Mouse (Mus musculus): ENCODE measurements around the gene Coro2b.

Gene Coro2b

DNA sequence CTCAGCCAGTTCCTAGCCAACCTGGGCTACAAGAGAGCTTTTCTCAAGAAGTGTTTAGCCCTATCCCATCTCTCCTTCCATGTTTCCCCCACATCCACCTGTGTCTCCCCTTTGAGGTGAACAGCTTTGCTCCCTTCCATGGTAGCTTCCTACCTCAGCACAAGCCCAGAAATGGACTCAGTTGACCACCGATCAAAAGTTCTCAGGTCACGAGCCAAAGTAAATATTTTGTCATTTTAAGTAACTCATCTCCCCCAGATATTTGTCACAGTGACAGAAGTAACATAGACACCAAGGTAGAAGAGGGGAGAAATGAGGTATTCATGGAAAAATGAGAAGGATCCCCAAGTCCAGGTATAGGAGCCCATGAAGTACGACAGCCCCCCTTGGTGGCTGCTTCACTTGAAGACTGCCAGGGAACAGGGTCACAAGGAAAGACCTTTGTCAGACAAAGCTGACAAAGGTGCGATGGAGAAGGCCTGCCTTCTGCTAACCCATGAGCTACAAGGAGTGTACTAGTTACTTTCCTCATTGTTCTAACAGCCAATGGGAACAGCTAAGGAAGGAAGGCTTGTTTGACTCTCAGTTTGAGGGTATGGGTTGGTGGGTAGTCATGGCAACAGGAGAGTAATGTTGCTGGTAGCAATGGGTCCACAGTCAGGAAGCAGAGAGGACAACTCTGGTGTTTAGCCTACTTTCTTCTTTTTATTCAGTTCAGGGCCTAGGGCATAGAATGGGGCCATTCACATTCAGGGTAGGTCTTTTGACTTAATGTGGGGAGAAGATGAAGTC, 150.9 kb downstream of the Coro2b start:
- DNase-seq (ENCODE audit: low spot score) = no peak

DNA sequence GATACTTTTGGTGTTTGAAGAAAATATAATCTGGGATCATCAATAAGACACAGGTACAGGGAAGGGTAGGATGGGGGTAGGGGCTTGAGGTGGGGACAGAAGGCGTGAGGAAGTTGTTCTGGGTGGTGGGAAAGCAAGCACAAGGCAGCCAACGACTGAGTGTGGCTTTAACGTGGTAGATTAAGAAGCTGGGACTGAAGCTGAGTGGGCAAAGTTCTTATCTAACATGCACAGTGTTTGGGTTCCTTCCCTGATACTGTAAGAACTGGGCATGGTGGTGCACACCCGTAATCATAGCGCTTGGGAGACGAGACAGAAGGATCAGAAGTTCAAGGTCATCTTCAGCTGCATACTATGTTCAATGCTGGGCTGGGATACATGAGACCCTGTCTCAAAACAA, 151.8 kb downstream of the Coro2b start:
- no peak for DNase-seq (ENCODE audit: low spot score)

DNA sequence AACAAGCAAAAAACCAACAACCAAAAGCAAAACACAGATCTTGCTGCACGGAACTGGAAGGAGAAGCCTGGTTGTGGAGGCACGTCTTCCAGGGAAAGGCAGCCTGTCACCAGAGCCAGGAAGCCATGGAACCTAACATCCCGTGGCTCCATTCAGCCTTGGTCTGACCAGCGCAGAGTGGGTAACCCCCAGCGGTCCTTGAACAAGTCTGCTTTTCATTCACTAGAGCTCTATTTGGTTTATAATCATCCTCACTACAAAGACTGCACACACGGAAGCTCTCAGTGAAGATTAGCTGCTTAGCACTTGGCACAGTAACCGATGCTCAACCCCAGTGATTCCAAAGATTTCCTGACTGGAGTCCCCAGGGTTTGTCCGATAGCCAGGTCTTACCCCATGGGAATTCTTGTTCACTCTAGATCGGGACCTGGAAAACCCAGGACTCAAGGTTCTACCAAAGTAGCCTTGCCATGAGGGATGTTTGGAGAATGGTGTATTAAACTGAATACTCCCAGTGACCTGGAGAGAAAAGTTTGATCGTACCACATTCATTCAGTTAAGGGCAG, 154.2 kb downstream of the Coro2b start:
- DNase-seq (ENCODE audit: low spot score) = no peak

DNA sequence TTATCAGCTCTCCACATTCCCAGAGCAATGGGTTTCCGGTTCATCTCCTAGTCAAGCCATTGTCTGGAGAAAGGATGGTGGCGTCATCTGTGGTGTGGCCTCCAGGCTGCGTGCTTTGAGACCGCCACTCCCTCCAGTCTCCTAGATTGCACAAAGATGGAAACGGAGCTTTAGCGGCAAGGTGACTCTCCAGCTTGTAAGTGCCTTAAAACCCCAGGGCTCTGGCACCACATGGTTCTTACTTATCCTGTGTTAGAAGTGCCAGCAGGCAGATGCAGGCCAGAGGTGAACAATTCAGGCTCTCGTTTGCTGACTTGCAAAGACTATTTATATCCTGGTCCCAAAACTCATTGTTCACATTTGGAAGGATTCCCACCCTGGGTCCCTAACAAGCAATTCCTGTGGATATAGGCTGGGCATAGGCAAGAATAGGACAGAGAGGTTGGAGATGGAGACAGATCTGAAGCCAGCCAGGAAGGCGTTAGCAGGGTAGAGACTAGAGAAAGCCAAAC, 155.4 kb downstream of the Coro2b start:
- no peak for DNase-seq (ENCODE audit: low spot score)

DNA sequence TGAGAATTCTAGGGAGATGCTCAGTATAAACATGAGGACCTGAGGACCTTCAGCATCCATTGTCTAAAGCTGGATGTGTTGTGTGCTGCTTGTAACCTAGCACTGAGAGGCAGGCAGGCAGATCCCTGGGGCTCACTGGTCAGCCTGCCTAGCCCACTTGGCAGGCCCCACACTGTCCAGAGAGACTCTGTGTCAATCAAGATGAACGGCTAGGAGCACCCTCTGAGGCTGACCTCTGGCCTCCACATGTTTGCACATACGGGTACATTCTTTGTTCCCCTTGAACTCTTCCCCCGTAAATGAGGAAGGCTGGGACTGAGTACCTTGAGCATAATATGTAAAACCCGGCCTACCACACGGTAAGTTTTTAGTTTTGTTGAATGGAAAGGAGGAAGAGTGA, 156.5 kb downstream of the Coro2b start:
- no peak for DNase-seq (ENCODE audit: low spot score)

DNA sequence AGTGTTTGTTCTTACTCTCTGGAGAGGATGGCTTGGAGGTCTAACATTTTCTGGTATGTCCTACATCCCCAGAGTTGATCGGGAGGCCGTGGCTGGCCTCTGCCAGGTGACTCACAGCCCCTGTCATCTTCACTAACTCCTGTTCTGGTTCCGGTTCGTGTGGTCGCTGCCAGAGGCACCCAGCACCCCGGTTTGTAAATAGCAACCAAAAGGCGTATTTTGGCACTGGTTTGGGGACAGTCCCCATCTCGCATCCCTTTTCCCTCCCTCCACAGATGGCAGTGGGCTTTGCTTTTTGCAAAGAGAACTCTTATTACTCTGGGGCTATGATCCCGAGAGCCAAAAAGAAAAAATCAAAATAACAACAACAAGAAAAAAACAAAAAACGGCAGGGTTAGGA, 158.9 kb downstream of the Coro2b start:
- no peak for DNase-seq (ENCODE audit: low spot score)

DNA sequence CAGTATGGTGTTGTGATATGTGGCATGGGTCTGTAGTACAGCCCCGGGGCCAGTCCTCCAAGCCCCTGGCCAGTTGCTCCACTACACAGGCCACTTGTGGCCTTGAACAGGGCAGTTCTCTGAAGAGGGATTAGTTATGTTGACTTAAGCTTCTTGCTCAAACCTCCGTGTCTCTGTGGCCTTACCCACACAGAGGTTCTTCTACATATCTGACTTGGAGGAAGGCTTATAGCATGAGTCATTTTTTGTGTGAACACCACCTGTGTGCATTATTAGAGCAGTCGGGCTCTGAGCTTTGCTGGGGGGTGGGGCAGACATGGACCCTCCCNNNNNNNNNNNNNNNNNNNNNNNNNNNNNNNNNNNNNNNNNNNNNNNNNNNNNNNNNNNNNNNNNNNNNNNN, 162.6 kb downstream of the Coro2b start:
- no peak for DNase-seq (ENCODE audit: low spot score)

DNA sequence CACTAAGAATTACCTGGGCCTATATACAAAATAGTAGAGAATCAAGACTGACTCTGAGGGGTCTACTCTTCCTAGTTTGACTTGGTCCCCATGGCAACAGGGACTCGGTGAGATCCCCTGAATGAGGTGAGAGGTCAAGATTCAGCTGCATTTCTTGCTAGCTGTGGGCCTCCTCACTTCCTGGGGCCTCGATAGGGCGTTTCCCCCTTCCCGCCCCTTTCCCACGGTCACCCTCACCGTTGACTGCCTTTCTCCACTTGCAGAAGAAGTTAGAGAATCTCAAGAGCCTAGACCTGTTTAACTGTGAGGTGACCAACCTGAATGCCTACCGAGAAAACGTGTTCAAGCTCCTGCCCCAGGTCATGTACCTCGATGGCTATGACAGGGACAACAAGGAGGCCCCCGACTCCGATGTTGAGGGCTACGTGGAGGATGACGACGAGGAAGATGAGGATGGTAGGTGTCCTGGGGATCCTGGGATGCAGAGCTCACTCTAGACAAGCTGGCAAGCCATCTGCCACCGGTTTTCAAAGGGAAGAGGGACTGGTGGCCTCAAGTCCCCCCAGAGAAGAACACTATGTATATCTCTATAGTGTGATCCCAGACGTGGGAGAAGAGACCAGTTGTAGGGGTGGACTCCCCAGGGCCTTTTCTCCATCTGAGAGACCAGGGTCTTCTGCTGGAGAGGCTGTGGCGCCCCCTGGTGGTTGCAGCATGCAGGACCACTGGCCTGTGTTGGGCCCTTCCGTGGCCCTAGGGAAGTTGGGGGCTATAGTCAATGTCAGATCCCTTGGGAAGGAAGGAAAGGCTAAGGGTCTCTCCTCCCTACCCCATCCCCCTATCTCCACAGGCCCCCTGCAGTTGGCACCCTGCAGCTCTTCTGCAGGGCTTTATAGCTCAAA, 163.4 kb downstream of the Coro2b start:
- DNase-seq (ENCODE audit: low spot score) = peak; percentile 33

DNA sequence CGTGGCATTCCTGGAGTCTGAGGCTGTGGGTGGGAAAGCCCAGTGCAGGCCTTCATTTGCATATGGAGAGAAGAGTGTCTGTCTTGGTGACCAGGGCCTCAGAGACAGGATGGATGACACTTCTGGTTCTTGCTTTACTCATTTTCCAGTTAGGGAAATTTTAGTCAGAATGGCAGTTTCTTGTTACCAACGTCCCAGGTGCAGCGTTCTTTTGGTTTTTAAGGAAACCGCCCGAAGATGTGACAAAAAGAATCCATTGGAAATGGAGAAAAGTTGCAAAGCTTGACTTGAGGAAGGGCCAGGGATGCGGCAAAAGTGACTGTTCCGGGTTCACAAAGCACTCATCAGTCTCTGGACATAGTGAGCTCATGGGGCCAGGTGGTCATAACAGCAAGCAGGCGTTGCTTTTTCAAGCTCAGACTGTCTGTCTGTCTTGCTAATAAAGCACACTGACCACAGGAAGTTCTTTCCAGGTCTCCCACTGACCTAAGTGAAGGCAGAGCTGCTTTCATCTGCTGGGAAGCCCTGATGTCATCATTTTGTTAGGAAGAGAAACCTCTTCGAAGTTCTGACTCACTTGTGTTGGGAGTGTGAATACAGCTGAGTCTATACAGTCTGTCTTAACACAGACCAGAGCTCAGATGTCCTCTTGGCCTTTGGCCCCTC, 164.2 kb downstream of the Coro2b start:
- no peak for DNase-seq (ENCODE audit: low spot score)

DNA sequence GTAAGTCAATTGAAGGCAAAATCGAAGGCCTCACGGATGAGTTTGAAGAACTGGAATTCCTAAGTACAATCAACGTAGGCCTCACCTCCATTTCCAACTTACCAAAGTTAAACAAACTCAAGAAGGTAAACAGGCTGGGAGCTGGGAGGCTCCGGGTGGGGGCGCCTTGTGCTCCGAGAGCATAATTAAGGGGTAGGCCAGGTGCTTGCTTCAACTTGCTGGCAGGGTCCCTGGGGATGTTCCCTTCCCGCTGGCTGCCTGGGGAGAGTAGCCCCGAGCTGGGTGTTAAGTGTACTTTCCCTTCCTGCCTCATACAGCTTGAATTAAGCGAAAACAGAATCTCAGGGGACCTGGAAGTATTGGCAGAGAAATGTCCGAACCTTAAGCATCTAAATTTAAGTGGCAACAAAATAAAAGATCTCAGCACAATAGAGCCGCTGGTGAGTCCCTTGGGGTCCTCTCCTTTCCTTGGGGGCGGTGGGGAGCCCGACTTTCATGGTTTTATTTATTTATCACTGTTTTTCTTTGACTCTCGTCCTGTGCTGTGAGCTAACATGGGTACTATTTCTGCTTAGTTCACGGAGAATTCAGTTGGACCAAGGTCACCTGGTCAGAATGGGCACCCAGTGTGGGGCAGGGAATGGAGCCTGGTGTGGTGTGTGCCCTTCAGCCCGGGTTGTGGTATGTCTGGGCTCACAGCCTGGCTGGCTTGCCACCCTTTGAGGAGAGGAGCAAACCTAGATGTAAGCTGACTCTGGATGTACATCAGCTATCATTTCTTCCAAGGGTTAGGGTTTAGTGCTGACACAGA, 164.9 kb downstream of the Coro2b start:
- no peak for DNase-seq (ENCODE audit: low spot score)

DNA sequence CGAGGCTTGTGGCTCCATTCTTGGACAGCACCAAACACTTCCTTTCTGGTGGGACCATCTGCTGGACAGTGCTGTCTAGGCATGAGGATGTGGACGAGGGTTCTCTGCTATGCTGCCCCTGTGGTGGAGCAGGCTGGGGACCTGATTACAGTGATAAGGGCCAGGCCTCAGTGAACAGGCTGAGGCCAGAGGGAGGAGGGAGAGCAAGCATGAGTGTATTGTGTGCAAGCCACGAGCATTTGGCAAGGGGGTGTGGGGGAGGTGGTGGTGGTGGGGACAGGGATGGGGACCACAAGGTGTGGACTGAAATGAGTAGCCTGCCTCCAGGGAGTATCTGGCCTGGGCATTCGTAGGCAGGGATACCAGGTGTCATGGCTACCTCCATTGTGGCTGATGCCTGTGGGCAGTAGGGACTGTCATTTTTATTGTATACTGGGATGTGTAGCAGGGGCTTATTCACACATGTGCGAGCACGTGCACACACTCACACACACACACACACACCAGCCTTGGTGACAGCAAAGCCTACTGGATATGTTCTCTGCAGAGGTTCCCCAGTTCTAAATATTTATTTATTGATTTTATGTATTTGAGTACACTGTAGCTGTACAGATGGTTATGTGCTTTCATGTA, 166.1 kb downstream of the Coro2b start:
- no peak for DNase-seq (ENCODE audit: low spot score)

DNA sequence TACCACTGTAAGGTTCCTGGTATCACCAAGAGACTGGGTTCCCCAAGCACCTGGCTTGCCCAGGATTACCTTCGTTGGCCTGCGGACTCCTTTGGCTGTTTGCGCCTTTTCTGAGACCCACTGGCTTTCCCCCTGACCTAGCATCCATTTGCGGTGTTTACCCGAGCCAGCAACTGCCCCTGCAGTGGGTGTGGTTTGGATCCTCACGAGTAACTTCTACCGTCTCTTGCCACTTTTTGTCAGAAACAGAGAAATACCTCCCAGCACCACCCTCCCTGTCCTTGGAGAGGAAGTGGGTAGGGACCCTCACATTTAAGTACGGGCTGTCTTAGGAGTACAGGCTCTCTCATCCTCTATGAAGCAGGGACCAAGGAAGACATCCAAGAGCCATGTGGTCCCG, 166.7 kb downstream of the Coro2b start:
- DNase-seq (ENCODE audit: low spot score) = no peak
